ENCODE assay signal across 8 mouse cellular contexts in genomic region chrX:71601052-71601611, GRCm38 (mm10). TPM values are rescaled to one million over a fixed set of nuclear protein-coding genes. Genes with fewer than 3 reads are reported as not detected.
DNase-seq lines count a peak whose midpoint lies in the region.

No protein-coding gene starts in this region.

- DNase-seq in urinary bladder, postnatal 14 days (ENCODE audit: low spot score), result peak; percentile 54
- no peak for DNase-seq in urinary bladder, postnatal 10 days (ENCODE audit: low spot score)
- peak; percentile 59 to 78 for DNase-seq in cerebellum, postnatal 25 days
- DNase-seq in frontal cortex, postnatal 36 days (ENCODE audit: low spot score in 2 of 2), result peak; percentile 16 to 31
- peak; percentile 65 for DNase-seq in induced T-regulatory cell, adult 2 months (ENCODE audit: low read depth)
- DNase-seq in left cerebral cortex, postnatal 4 days, result peak; percentile 71
- peak; percentile 59 for DNase-seq in mesoderm, embryonic 11.5 days (ENCODE audit: low read depth, low spot score)
- DNase-seq in spleen, adult 12 weeks (ENCODE audit: low spot score), result peak; percentile 25

- intact Hi-C loops in left cerebral cortex, postnatal 4 days (cut with DNase I), result loop anchor here (5.0 kb wide), 1 partner anchor 174 kb away; no protein-coding TSS in a partner anchor

RNA-seq across cellular contexts. Expression of gene Hmgb3, which starts 45.4 kb away (rescaled TPM):
- total RNA-seq in left cerebral cortex, postnatal 4 days (2021), result 100 to 1,000 TPM; 189 to 222 TPM
